Mouse (Mus musculus) CH12.LX (cell line): Measurements from ENCODE around the gene Amotl1. TPM values are rescaled to one million over a fixed set of nuclear protein-coding genes. Genes with fewer than 3 reads are reported as not detected.

Experiments used
- DNase-seq: peaks from one replicate; pipeline ENCODE4 v3.0.0-alpha.2; 2013; ENCODE audit errors: extremely low read depth
- H3K27ac ChIP-seq: 2 replicates; pipeline ENCODE4 v1.5.1; 2012; ENCODE audit warnings: low read depth, mild to moderate bottlenecking, control low read depth, moderate library complexity; ENCODE audit not compliant: insufficient read depth
- H3K27me3 ChIP-seq: replicated peaks from 2 replicates; pipeline ENCODE3; 2012; ENCODE audit warnings: inconsistent platforms
- H3K36me3 ChIP-seq, 2 experiments: replicated peaks in 1 of 2; 2 replicates each; pipeline versions ENCODE3 to v1.6.1; 2012; ENCODE audit warnings: inconsistent platforms in 1 of 2, low read length in 1 of 2, mild to moderate bottlenecking in 1 of 2, mixed read lengths in 1 of 2, moderate library complexity in 1 of 2; ENCODE audit not compliant: control insufficient read depth in 1 of 2, insufficient read depth in 1 of 2
- H3K4me1 ChIP-seq, 2 experiments: 2 replicates each; pipeline ENCODE4 v1.6.1; 2012; ENCODE audit warnings: inconsistent platforms in 1 of 2, moderate library complexity in 1 of 2; ENCODE audit not compliant: insufficient read depth in 2 of 2, control insufficient read depth in 1 of 2
- H3K4me2 ChIP-seq: 2 replicates; pipeline ENCODE4 v1.6.1; 2012; ENCODE audit warnings: low read depth, mild to moderate bottlenecking, control low read depth; ENCODE audit not compliant: poor library complexity, insufficient read depth, severe bottlenecking
- H3K4me3 ChIP-seq, 3 experiments: fragments of 150-350 bp in 1 of 3; sonication (generic) in 1 of 3; replicated peaks in 1 of 3; 2 replicates each; pipeline versions ENCODE3 to v1.5.1; 2011 to 2012; ENCODE audit warnings: low read depth in 2 of 3, low read length in 2 of 3, mild to moderate bottlenecking in 2 of 3, moderate library complexity in 2 of 3, control low read depth in 1 of 3, improper control_type of control experiment in 1 of 3, inconsistent platforms in 1 of 3, mixed read lengths in 1 of 3; ENCODE audit not compliant: poor library complexity in 1 of 3
- H3K79me2 ChIP-seq: replicated peaks from 2 replicates; pipeline ENCODE4 v1.6.1; 2012; ENCODE audit warnings: mild to moderate bottlenecking, moderate library complexity; ENCODE audit not compliant: control insufficient read depth, poor library complexity, insufficient read depth, severe bottlenecking; ENCODE audit errors: extremely low read depth
- H3K9ac ChIP-seq: 2 replicates; pipeline ENCODE4 v1.6.1; 2012; ENCODE audit warnings: low read depth, mild to moderate bottlenecking, control low read depth, moderate library complexity; ENCODE audit not compliant: insufficient read depth
- H3K9me3 ChIP-seq: replicated peaks from 2 replicates; pipeline ENCODE3; 2012; ENCODE audit warnings: low read length, inconsistent platforms, mixed read lengths
- BHLHE40 ChIP-seq: IDR thresholded peaks from 2 replicates; pipeline ENCODE4 v1.6.1; 2011; ENCODE audit warnings: mild to moderate bottlenecking, low read depth, low read length, improper control_type of control experiment
- CHD1 ChIP-seq: IDR thresholded peaks from 2 replicates; pipeline ENCODE4 v1.6.1; 2012; ENCODE audit warnings: low read depth, low read length, improper control_type of control experiment, inconsistent platforms
- CTCF ChIP-seq, 2 experiments: IDR thresholded peaks in 1 of 2; conservative IDR thresholded peaks in 1 of 2; 2 replicates each; pipeline ENCODE4 v1.5.1; 2011 to 2012; ENCODE audit warnings: low read depth in 2 of 2, low read length in 2 of 2, improper control_type of control experiment in 1 of 2, inconsistent platforms in 1 of 2, mild to moderate bottlenecking in 1 of 2, moderate library complexity in 1 of 2
- E2F4 ChIP-seq: IDR thresholded peaks from 2 replicates; pipeline ENCODE4 v1.6.1; 2011; ENCODE audit warnings: low read depth, low read length, improper control_type of control experiment; ENCODE audit not compliant: insufficient replicate concordance
- ELF1 ChIP-seq: IDR thresholded peaks from 2 replicates; pipeline ENCODE4 v1.6.1; 2014; ENCODE audit warnings: low read depth, mild to moderate bottlenecking, inconsistent platforms, low read length, improper control_type of control experiment
- ETS1 ChIP-seq: conservative IDR thresholded peaks from 2 replicates; pipeline ENCODE4 v1.6.1; 2012; ENCODE audit warnings: low read depth, mild to moderate bottlenecking, inconsistent platforms, low read length, improper control_type of control experiment, moderate library complexity
- GABPA ChIP-seq: IDR thresholded peaks from 2 replicates; pipeline ENCODE4 v1.6.1; 2012; ENCODE audit warnings: low read depth, low read length, improper control_type of control experiment, inconsistent platforms; ENCODE audit not compliant: insufficient replicate concordance
- JUN ChIP-seq: IDR thresholded peaks from 2 replicates; pipeline ENCODE4 v1.6.1; 2011; ENCODE audit warnings: low read depth, mild to moderate bottlenecking, low read length, improper control_type of control experiment, moderate library complexity; ENCODE audit not compliant: insufficient read depth
- MAFK ChIP-seq: IDR thresholded peaks from 2 replicates; pipeline ENCODE4 v1.6.1; 2011; ENCODE audit warnings: low read length, improper control_type of control experiment; ENCODE audit not compliant: insufficient replicate concordance
- NELFE ChIP-seq: IDR thresholded peaks from 2 replicates; pipeline ENCODE4 v1.6.1; 2011; ENCODE audit warnings: low read depth, low read length, improper control_type of control experiment
- NRF1 ChIP-seq: IDR thresholded peaks from 2 replicates; pipeline ENCODE4 v1.6.1; 2014; ENCODE audit warnings: low read depth, mild to moderate bottlenecking, inconsistent platforms, low read length, improper control_type of control experiment, moderate library complexity
- PAX5 ChIP-seq: IDR thresholded peaks from 2 replicates; pipeline ENCODE4 v1.6.1; 2012; ENCODE audit warnings: low read length, inconsistent platforms, mixed read lengths
- POLR2AphosphoS2 ChIP-seq: IDR thresholded peaks from 2 replicates; pipeline ENCODE4 v1.6.1; 2011; ENCODE audit warnings: low read depth, low read length, improper control_type of control experiment
- RAD21 ChIP-seq: IDR thresholded peaks from 2 replicates; pipeline ENCODE4 v1.6.1; 2011; ENCODE audit warnings: low read depth, mild to moderate bottlenecking, low read length, improper control_type of control experiment, moderate library complexity
- SIN3A ChIP-seq: IDR thresholded peaks from 2 replicates; pipeline ENCODE4 v1.6.1; 2012; ENCODE audit warnings: low read length, improper control_type of control experiment, inconsistent platforms
- SMC3 ChIP-seq: IDR thresholded peaks from 2 replicates; pipeline ENCODE4 v1.6.1; 2011; ENCODE audit warnings: low read depth, low read length, improper control_type of control experiment
- TBP ChIP-seq: conservative IDR thresholded peaks from 2 replicates; pipeline ENCODE4 v1.6.1; 2011; ENCODE audit warnings: low read depth, low read length, improper control_type of control experiment
- ZKSCAN1 ChIP-seq: IDR thresholded peaks from 2 replicates; pipeline ENCODE4 v1.6.1; 2012; ENCODE audit warnings: low read depth, inconsistent platforms, low read length, improper control_type of control experiment, borderline replicate concordance
- ZMIZ1 ChIP-seq: IDR thresholded peaks from 2 replicates; pipeline ENCODE4 v1.6.1; 2012; ENCODE audit warnings: low read depth, mild to moderate bottlenecking, inconsistent platforms, low read length, improper control_type of control experiment
- dilution Hi-C: fragments of 300-500 bp; cut with MboI; formaldehyde crosslinking; loops from 2 replicates; pipeline ENCODE4 v1.14.3; 2020; ENCODE audit warnings: low sequenced_read_pairs; ENCODE audit not compliant: extremely low pct_unique_long_range_greater_than_20kb, extremely low pct_ligation_motif_present
- in situ Hi-C: fragments of 300-500 bp; cut with MboI; formaldehyde crosslinking; loops from 3 replicates; pipeline ENCODE4 v1.14.3; 2019; ENCODE audit warnings: low sequenced_read_pairs, low pct_ligation_motif_present, low pct_unique_long_range_greater_than_20kb, mixed read lengths
- polyA plus RNA-seq: library from polyadenylated mRNA; unstranded; fragments of >175 nt; gene quantifications from 2 replicates; pipeline ENCODE4 v1.2.1, GENCODE M21; 2012; ENCODE audit warnings: low read depth; ENCODE audit not compliant: insufficient read length
- total RNA-seq, 2 experiments: library from RNA; depleted of rRNA; stranded (reverse); fragments of 300-350 nt in 1 of 2; fragments of >200 nt in 1 of 2; gene quantifications; 2 replicates each; pipeline ENCODE4 v1.2.3; 2012 to 2014

The Amotl1 gene
- total and polyA plus RNA-seq, 3 experiments: 0.93 to 2.7 (median 1.2) TPM

DNA sequence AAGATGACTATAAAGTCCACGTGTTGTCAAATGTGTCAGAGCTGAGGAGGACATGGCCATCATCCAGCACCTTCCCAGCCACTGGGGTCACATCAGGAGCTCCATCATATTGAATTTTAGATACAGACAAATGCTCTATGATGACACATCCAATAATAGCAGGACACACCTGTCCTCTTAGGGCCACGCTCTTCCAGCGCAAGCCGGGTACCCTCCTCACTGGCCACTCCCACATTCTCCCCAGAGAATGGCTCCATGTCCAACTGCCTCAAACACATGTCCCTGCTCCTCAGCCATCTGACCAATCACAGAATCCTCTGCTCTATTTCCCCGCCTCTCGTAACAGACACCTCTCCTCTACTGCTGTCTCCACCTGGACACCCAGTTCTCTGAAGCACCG is 54.2 kb downstream of the Amotl1 start:
- Histone ChIP-seq H3K9me3 (no peaks in the 10 kb centered on the region), H3K9ac (no peak overlapping the region), H3K36me3 (peaks cover 0 to 28% of the 10 kb centered on the region in 2 experiments), H3K4me1 (no peaks in the 10 kb centered on the region), H3K4me2 (no peak overlapping the region), H3K79me2 (no peaks in the 10 kb centered on the region), H3K4me3 (no peak overlapping the region), H3K27me3 (no peaks in the 10 kb centered on the region), H3K27ac (no peak overlapping the region)
- no peak for TF ChIP-seq TBP
- no peak for TF ChIP-seq ELF1
- no peak for TF ChIP-seq JUN
- TF ChIP-seq SMC3: no peak
- in situ Hi-C loops (loop anchor here (5.0 kb wide), 1 partner anchor 37 kb away; no protein-coding TSS in a partner anchor), dilution Hi-C loops (no loop called here)
- no peak for DNase-seq

DNA sequence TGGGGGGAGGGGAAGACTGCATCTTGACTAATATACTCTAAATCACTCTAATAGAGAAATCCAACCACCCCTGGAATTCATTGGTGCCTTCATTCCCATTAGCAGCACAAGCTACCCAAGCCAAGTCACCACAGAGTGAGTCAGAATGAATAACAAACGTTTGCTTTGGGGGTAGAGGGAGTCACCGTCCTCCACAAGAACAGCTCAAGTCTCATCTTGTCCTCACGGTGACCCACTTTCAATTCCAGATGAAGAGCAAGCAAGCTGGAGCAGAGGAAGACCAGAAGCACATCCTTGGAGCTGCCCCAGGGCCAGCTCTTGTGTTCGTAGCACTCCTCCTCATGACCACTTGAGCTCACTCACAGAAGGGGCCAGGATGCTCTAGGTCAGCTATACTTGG is 56.2 kb downstream of the Amotl1 start:
- H3K27me3 ChIP-seq: no peaks in the 10 kb centered on the region
- no peaks in the 10 kb centered on the region for H3K79me2 ChIP-seq
- H3K36me3 ChIP-seq: peaks cover 0 to 22% of the 10 kb centered on the region in 2 experiments
- dilution Hi-C loops (no loop called here), in situ Hi-C loops (no loop called here)
- no peaks in the 10 kb centered on the region for H3K9me3 ChIP-seq
- DNase-seq: no peak
- H3K9ac ChIP-seq: no peak overlapping the region
- no peak overlapping the region for H3K4me3 ChIP-seq
- no peak overlapping the region for H3K27ac ChIP-seq
- no peaks in the 10 kb centered on the region for H3K4me1 ChIP-seq
- H3K4me2 ChIP-seq: no peak overlapping the region
- no peak for TF ChIP-seq BHLHE40
- TF ChIP-seq ETS1: no peak
- TF ChIP-seq RAD21: no peak
- no peak for TF ChIP-seq GABPA
- TF ChIP-seq CHD1: no peak
- no peak for TF ChIP-seq E2F4
- TF ChIP-seq ZMIZ1: no peak
- TF ChIP-seq NRF1: no peak
- TF ChIP-seq CTCF (conservative IDR thresholded peaks at IDR 0.05 in 1 of 2, IDR thresholded peaks at IDR 0.05 in 1 of 2; ENCODE audit: low read depth in 2 of 2, low read length in 2 of 2): no peak
- TF ChIP-seq PAX5: no peak
- TF ChIP-seq POLR2AphosphoS2: no peak
- no peak for TF ChIP-seq ZKSCAN1
- no peak for TF ChIP-seq NELFE
- no peak for TF ChIP-seq SIN3A
- no peak for TF ChIP-seq TBP
- no peak for TF ChIP-seq MAFK
